Mouse (Mus musculus) midbrain, embryonic 10.5 days (tissue): ENCODE results near the gene Chst15. TPM values are rescaled to one million over a fixed set of nuclear protein-coding genes. Genes with fewer than 3 reads are reported as not detected.

Experiments used
- DNase-seq: peaks from one replicate; pipeline ENCODE4 v3.0.0-alpha.2; 2017; ENCODE audit warnings: low spot score
- H3K27ac ChIP-seq: fragments of 300-500 bp; sonication (generic); replicated peaks from 2 replicates; pipeline ENCODE4 v1.5.1; 2016; ENCODE audit warnings: mild to moderate bottlenecking
- H3K27me3 ChIP-seq: fragments of 300-500 bp; sonication (generic); 2 replicates; pipeline ENCODE4 v1.6.1; 2016; ENCODE audit warnings: low read depth, mild to moderate bottlenecking; ENCODE audit not compliant: poor library complexity, severe bottlenecking
- H3K36me3 ChIP-seq: fragments of 300-500 bp; sonication (generic); 2 replicates; pipeline ENCODE4 v1.6.1; 2016; ENCODE audit warnings: mild to moderate bottlenecking, moderate library complexity
- H3K4me1 ChIP-seq: fragments of 300-500 bp; sonication (generic); 2 replicates; pipeline ENCODE4 v1.6.1; 2016
- H3K4me3 ChIP-seq: fragments of 300-500 bp; sonication (generic); 2 replicates; pipeline ENCODE4 v1.5.1; 2016; ENCODE audit warnings: mild to moderate bottlenecking, moderate library complexity
- H3K9me3 ChIP-seq: fragments of 300-500 bp; sonication (generic); replicated peaks from 2 replicates; pipeline ENCODE4 v1.6.1; 2016; ENCODE audit warnings: mild to moderate bottlenecking
- WGBS: fragments of 180-500 bp; shearing (Covaris S2); methylation state at CpG from one replicate; pipeline ENCODE4 v1.1.7; 2016; 5-methylcytosine and 5-hydroxymethylcytosine counted together
- polyA plus RNA-seq: library from polyadenylated mRNA; unstranded; fragments of >200 nt; fragmentation: Nextera tagmentation; extraction: Ambion mirVana; gene quantifications from 2 replicates; pipeline ENCODE4 v1.2.1, GENCODE M21; 2016

Gene Chst15
- polyA plus RNA-seq, 1 experiment from 2014 or later, result 14.2 TPM

- H3K36me3 ChIP-seq, result peaks cover 61% of the 10 kb centered on the region
- DNase-seq, result no peak
- H3K4me3 ChIP-seq, result no peak overlapping the region
- H3K9me3 ChIP-seq, result no peaks in the 10 kb centered on the region
- H3K27me3 ChIP-seq, result no peaks in the 10 kb centered on the region
- peak overlapping the region; percentile 55 for H3K27ac ChIP-seq
- WGBS, result 90% methylated on average over 14 of the region's 14 CpGs
- peaks cover 49% of the 10 kb centered on the region for H3K4me1 ChIP-seq
These were observed 72.4 kb downstream of the Chst15 start for GRCm38 (mm10) chr7:132244637-132245036.

DNA sequence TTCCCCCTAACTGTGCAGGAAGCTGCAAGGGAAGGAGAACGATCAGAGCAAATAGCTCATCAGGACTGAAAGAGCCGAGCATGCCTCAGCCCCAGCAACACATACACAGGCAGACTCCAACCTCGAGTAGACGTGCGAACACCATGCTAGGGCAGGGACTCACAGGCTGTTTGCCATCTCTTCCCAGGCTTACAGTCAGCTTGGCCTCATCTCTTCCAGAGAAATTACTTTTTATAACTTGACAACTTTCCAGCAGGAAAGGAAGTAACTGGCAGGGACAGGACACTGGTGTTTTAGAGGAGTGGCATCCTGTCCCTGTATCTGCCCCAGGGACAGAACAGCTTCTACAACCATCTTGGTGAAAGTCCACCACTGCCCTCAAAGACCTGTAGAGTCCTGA lies 73.8 kb downstream of the Chst15 start:
- WGBS, result 87% methylated on average over 5 of the region's 5 CpGs

GRCm38 (mm10) chr7:132242617-132243141 lies 74.3 kb downstream of the Chst15 start:
- DNase-seq, result no peak
- no peak overlapping the region for H3K27ac ChIP-seq
- H3K9me3 ChIP-seq, result no peaks in the 10 kb centered on the region
- 57% methylated on average over 4 of the region's 4 CpGs for WGBS
- H3K4me1 ChIP-seq, result peaks cover 30% of the 10 kb centered on the region
- no peaks in the 10 kb centered on the region for H3K27me3 ChIP-seq
- H3K4me3 ChIP-seq, result no peak overlapping the region
- peaks cover 79% of the 10 kb centered on the region for H3K36me3 ChIP-seq

More for the DNA sequence above, 73.8 kb downstream of the Chst15 start:
- no peaks in the 10 kb centered on the region for H3K9me3 ChIP-seq
- no peak for DNase-seq
- H3K36me3 ChIP-seq, result peaks cover 73% of the 10 kb centered on the region
- H3K4me3 ChIP-seq, result no peak overlapping the region
- peaks cover 35% of the 10 kb centered on the region for H3K4me1 ChIP-seq
- H3K27me3 ChIP-seq, result no peaks in the 10 kb centered on the region
- H3K27ac ChIP-seq, result peak overlapping the region; percentile 25; the same call in 1 of the 2 replicates

DNA sequence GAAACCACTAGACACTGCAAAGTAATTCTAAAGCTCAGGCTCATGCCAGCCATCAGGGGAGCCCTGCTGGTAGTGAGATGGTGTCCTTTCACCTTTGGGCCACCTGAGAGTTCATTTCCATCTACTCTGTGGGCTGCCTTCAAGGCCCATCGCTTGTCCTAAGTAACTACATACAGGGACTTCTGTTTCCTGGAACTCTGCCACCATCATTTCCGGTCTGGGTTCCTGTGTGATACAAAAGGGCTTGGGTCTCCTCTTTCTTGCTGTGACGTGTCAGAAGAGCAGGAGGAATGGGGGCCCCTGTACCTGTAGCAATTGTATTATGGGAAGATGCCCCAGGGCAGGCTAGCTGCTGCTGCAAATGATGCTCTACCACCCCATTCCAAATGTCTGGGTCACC lies 78.1 kb downstream of the Chst15 start:
- WGBS, result 94% methylated on average over 3 of the region's 3 CpGs
- peaks cover 84% of the 10 kb centered on the region for H3K36me3 ChIP-seq

DNA sequence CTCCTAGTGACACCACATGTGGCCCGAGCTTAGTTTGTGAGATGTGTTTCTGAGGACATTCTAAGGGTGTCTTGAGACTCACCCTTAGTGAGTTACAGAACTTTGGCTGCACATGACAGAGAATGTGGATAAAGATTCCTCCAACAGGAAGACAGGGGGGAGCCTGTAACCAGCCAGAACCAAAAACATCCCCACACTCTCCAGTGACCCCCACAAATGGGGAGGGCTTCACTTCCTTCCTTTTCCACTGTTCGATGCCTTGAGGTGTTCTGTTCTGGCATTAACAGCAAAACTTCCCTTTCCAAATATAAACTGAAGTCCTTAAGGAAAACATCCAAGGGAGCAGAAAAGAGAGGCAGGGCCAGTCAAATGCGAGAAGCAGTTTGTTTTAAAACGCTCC lies 79.8 kb downstream of the Chst15 start:
- Histone ChIP-seq H3K27me3 (no peaks in the 10 kb centered on the region), H3K36me3 (peaks cover 67% of the 10 kb centered on the region), H3K27ac (no peak overlapping the region)

More for the DNA sequence above, 78.1 kb downstream of the Chst15 start:
- DNase-seq, result no peak
- Histone ChIP-seq H3K27me3 (no peaks in the 10 kb centered on the region), H3K27ac (no peak overlapping the region), H3K9me3 (no peaks in the 10 kb centered on the region), H3K4me1 (peaks cover 16% of the 10 kb centered on the region), H3K4me3 (no peak overlapping the region)

DNA sequence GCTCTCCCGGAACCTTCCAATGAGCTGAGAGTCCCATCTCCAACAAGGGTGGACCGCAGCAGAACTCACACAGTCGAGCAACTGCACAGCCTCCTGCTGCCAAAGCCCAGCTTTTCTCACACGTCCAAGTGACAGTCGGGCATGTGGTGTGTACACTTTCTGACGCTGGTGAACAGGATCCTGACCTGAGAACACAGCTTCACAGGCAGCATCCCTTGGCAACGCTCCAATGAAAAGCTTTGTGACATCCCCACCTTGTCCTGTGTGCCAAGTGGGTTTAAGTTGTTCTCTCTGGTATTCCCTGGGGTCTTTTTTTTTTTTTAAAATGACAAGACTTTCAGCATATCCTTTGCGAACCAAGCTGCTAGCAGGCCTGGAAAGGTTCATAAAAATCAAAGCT lies 80.2 kb downstream of the Chst15 start:
- 87% methylated on average over 8 of the region's 8 CpGs for WGBS
- no peak overlapping the region; the same call in 1 of the 2 replicates for H3K27ac ChIP-seq
- DNase-seq, result no peak
- H3K4me3 ChIP-seq, result no peak overlapping the region
- no peaks in the 10 kb centered on the region for H3K9me3 ChIP-seq
- peaks cover 28% of the 10 kb centered on the region for H3K4me1 ChIP-seq
- no peaks in the 10 kb centered on the region for H3K27me3 ChIP-seq
- peaks cover 63% of the 10 kb centered on the region for H3K36me3 ChIP-seq

More for the DNA sequence above, 79.8 kb downstream of the Chst15 start:
- DNase-seq, result no peak
- peaks cover 28% of the 10 kb centered on the region for H3K4me1 ChIP-seq
- WGBS, result 80% methylated on average over 4 of the region's 4 CpGs
- no peak overlapping the region for H3K4me3 ChIP-seq
- no peaks in the 10 kb centered on the region for H3K9me3 ChIP-seq

- peak overlapping the region; percentile 69 for H3K27ac ChIP-seq
- no peaks in the 10 kb centered on the region for H3K9me3 ChIP-seq
- peaks cover 30% of the 10 kb centered on the region for H3K4me1 ChIP-seq
- no peak for DNase-seq
- no peaks in the 10 kb centered on the region for H3K27me3 ChIP-seq
- 57% methylated on average over 3 of the region's 3 CpGs for WGBS
- no peak overlapping the region for H3K4me3 ChIP-seq
- peaks cover 42% of the 10 kb centered on the region for H3K36me3 ChIP-seq
These were observed 82.8 kb downstream of the Chst15 start for GRCm38 (mm10) chr7:132234250-132234649.

- 83% methylated on average over 4 of the region's 4 CpGs for WGBS
- Histone ChIP-seq H3K4me1 (peaks cover 35% of the 10 kb centered on the region), H3K4me3 (no peak overlapping the region), H3K9me3 (no peaks in the 10 kb centered on the region), H3K36me3 (peaks cover 37% of the 10 kb centered on the region), H3K27ac (peak overlapping the region; percentile 69), H3K27me3 (no peaks in the 10 kb centered on the region)
- no peak for DNase-seq
These were observed 83.3 kb downstream of the Chst15 start for GRCm38 (mm10) chr7:132233732-132234131.

GRCm38 (mm10) chr7:132232937-132233336 lies 84.1 kb downstream of the Chst15 start:
- H3K4me1 ChIP-seq, result peaks cover 35% of the 10 kb centered on the region
- H3K36me3 ChIP-seq, result peaks cover 30% of the 10 kb centered on the region
- no peak overlapping the region for H3K4me3 ChIP-seq
- peak overlapping the region; percentile 69 for H3K27ac ChIP-seq
- WGBS, result 45% methylated on average over 2 of the region's 2 CpGs
- no peaks in the 10 kb centered on the region for H3K27me3 ChIP-seq
- DNase-seq, result no peak
- no peaks in the 10 kb centered on the region for H3K9me3 ChIP-seq

GRCm38 (mm10) chr7:132231476-132231875 lies 85.6 kb downstream of the Chst15 start:
- no peak overlapping the region for H3K4me3 ChIP-seq
- WGBS, result 93% methylated on average over 3 of the region's 3 CpGs
- no peak for DNase-seq
- H3K27ac ChIP-seq, result peak overlapping the region; percentile 57
- peaks cover 39% of the 10 kb centered on the region for H3K4me1 ChIP-seq
- H3K27me3 ChIP-seq, result no peaks in the 10 kb centered on the region
- H3K36me3 ChIP-seq, result peaks cover 15% of the 10 kb centered on the region
- no peaks in the 10 kb centered on the region for H3K9me3 ChIP-seq

DNA sequence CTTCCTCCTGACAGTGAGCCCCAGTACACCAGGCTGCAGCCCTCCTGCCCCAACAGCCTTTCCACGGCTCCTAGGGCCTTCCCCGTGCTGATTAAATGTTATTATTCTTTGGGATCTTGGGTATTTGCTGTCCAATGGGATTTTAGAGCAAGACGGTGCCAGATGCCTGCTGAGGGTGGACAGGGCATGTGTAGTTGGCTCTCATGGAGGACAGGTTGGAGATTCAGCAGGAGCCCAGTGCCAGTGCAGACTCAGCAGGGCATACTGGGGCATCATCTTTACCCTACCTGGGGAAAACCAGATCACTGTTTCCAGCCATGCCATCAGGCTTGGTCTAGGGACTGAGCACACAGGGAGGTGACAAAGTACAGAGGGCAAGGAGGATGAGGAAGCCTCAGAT lies 86.1 kb downstream of the Chst15 start:
- DNase-seq, result no peak
- Histone ChIP-seq H3K4me3 (no peak overlapping the region), H3K9me3 (no peaks in the 10 kb centered on the region), H3K4me1 (peaks cover 39% of the 10 kb centered on the region), H3K27me3 (0 out of 2 replicates have a peak, but pooled peaks cover 2% of the 10 kb centered on the region), H3K27ac (peak overlapping the region; percentile 57), H3K36me3 (peaks cover 10% of the 10 kb centered on the region)
- WGBS, result 83% methylated on average over 3 of the region's 3 CpGs

- H3K27me3 ChIP-seq, result 0 out of 2 replicates have a peak, but pooled peaks cover 3% of the 10 kb centered on the region
- H3K27ac ChIP-seq, result peak overlapping the region; percentile 49
- DNase-seq, result no peak
- H3K4me3 ChIP-seq, result no peak overlapping the region
- H3K9me3 ChIP-seq, result no peaks in the 10 kb centered on the region
- H3K4me1 ChIP-seq, result peaks cover 19% of the 10 kb centered on the region
- H3K36me3 ChIP-seq, result no peaks in the 10 kb centered on the region
- WGBS, result 88% methylated on average over 8 of the region's 8 CpGs
These were observed 89.9 kb downstream of the Chst15 start for GRCm38 (mm10) chr7:132227075-132227640.

- peak; percentile 78 for DNase-seq
- WGBS, result 64% methylated on average over 6 of the region's 6 CpGs
- peak overlapping the region; percentile 49; the same call in 1 of the 2 replicates for H3K27ac ChIP-seq
These were observed 90.5 kb downstream of the Chst15 start for GRCm38 (mm10) chr7:132226379-132227074.

More at GRCm38 (mm10) chr7:132226379-132227074, 90.5 kb downstream of the Chst15 start:
- Histone ChIP-seq H3K36me3 (no peaks in the 10 kb centered on the region), H3K9me3 (no peaks in the 10 kb centered on the region), H3K4me3 (no peak overlapping the region), H3K27me3 (0 out of 2 replicates have a peak, but pooled peaks cover 3% of the 10 kb centered on the region), H3K4me1 (peaks cover 19% of the 10 kb centered on the region; the same call in 1 of the 2 replicates)
